Mouse (Mus musculus) gastrocnemius, postnatal 10 days (tissue): ENCODE results near the gene Fbf1. TPM values are rescaled to one million over a fixed set of nuclear protein-coding genes. Genes with fewer than 3 reads are reported as not detected.

ENCODE experiments used
- DNase-seq: peaks from one replicate; pipeline ENCODE4 v3.0.0; 2021; ENCODE audit warnings: mixed read lengths
- total RNA-seq, 2 experiments: library from RNA; stranded (reverse); gene quantifications; 2 replicates each; pipeline ENCODE4 v1.2.3; 2021

Gene Fbf1
- total RNA-seq, 2 experiments from 2014 or later, result 13.8 to 18.2 TPM

DNA sequence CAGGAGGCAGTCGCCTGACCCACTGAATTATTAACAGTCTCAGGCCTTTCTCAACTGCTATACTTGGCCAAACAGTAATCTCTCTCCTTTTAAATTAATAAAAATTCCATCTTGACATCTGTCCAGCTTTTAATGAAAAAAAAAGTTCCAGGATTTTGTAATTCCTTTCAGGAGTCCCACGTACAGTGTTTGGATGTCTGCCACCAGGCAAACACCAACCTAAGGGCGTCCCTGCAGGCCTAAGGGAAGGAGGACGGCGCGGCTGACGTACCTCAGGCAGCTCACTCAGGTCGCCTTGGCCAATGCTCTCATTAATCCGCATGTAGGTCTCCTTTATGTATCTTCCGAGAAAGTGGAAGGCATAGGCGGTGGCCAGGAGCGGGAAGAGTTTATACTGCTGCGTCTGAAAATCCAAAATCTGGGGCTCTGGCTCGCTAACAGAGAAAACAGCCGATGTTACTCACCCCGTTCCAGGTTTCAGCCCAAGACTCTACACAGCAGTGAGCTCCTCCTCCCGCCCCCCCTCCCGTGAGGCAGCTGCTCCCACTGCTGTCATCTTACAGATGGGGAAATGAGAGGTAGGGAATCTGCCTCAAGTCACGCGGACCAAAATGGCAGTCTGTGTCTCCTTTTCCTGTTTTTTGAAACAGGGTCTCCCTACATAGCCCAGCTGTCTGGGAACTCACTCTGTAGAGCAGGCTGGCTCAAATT is 10.6 kb upstream of the Fbf1 start:
- no peak for DNase-seq

DNA sequence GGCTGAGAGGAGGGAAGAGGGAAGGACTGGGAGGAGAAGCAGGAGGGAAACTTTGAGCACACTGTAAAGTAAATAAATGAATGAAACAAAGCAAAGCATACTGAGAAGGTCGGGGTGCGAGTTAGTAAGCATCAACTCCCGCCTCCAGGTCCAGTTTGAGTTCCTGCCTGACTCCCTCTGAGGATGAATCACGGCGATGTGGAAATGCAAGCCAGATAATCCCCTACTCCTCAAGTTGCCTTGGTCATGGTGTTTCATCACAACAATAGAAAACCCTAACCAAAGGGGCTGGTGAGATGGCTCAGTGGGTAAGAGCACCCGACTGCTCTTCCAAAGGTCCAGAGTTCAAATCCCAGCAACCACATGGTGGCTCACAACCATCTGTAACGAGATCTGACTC is 8.0 kb upstream of the Fbf1 start:
- no peak for DNase-seq

DNA sequence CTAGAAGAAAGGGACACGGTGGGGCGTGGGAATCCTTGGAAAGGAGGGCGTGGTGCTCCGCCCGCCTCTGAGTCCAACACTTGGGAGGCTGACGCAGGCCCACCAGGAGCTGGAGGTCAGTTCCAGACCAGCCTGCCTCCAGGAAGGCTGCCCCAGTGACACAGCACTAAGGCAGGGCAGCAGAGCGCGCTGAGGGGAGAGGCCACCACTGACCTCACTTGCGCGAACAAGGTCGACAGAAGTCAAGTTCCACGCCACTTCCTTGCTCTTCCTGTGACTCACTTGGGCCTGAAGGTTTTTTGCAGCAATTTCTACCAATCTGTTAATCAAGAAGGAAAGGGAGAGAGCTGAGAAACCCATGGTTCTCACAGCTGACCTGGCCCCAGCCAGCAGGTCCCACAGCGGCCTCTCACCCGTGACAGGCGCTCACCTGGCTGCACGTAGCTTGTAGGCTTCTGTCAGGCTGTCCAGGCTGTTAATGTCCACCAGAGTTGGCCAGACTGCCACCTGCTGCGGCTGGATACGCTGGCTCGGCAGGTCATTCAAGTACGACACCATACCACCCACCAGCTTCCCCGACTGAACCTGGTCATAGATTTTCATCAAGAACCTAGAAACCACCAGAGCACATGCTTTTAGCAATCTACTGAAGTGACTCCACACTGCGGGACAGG is 6.9 kb upstream of the Fbf1 start:
- no peak for DNase-seq

DNA sequence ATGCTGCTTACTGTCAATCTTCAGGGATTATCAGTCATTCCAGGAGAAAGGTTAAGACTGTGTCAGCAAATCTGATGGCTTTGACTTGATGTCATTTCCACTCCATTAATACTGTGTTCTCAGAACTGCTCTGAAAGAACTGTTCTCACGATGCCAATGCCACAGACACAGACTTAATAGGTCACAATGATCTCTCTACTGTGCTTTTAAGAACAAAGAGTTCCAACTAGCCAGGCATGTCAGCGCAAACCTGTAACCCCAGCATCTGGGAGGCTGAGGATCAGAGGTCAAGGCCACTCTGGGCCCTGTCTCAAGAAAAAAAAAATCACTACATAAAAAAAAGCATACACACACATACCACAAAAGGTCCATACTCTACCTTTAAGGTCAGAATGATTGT is 4.0 kb upstream of the Fbf1 start:
- DNase-seq, result no peak

DNA sequence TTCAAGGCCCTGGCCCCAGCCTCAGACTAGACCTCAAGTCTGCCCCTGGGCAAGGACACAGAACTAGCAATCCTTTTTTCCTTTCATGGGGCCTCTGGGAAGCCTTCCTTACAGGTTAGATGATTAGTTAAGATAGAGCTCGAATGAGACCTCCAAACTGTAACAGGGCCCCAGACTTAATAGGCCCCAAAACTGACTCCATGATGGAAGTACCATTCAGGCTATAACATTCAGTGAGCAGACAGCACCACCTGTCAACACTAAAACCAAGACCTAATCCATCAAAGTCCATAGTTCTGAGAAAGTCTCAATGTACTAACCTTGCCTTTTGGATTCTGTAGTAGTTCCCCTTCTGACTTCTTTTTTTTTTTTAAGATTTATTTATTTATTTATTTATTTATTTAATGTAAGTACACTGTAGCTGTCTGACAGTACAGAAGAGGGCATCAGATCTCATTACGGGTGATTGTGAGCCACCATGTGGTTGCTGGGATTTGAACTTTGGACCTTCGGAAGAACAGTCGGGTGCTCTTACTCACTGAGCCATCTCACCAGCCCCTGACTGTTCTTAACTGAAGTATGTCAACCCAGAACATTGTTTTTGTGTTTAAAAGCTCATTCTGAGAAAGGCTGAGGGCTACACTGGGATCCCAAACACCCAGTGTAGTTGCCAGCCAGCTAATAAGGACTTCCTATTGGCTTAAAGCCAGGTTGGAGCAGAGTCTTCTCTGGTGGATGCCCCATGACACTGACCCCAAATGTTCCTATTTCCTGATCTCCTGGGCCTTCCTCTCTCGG is 2.2 kb upstream of the Fbf1 start:
- no peak for DNase-seq

DNA sequence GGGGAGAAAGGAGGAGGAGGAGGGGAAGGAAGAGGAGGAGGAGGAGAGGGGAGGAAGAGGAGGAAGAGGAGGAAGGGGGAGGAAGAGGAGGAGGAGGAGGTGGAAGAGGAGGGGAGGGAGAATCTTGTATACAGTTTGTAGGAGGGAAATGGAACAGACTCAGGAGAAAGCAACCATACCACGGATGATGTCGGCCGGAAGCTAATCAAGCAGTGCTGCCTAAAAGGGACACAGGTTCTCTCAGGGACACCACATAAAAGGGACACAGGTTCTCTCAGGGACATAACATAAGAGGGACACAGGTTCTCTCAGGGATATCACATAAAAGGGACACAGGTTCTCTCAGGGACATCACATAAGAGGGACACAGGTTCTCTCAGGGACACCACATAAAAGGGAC is 1.2 kb upstream of the Fbf1 start:
- DNase-seq, result no peak

DNA sequence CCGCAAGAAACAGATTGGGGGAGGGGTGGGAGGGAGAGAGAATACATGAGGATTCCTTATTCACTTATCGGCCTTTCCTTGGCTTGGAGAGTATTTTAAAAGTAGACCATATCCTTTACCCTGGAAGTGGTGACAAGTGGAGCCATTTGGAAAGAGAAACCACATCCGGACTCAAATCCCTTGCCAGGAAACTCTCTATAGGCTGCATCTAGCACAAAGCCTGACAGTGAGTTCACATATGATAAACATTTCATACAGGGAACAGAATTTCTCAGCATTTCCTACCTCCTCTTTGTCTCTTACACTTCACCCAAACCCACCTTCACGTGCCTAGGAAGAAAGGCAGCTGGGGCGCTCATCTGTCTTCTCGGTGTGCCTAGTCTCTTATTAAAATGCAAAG is 734 bp downstream of the Fbf1 start:
- no peak for DNase-seq

DNA sequence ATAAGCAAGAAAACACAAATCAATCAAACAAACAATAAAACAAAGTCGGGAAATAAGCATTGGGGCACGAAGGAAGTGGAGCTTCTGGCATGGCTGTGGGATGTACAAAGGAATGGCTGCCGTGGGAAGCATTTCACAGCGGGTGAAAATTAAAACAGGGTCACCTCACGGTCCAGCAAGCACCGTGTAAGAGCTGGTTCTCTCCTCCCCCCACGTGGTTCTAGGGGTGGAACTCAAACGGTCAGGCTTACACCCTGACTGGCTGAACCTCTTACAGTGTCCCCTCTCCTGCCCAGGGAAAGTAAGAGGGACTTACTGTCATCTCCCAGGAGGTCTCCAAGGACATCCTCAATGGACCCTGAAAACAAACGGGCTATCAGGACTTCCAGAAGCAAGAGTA is 5.0 kb downstream of the Fbf1 start:
- no peak for DNase-seq

DNA sequence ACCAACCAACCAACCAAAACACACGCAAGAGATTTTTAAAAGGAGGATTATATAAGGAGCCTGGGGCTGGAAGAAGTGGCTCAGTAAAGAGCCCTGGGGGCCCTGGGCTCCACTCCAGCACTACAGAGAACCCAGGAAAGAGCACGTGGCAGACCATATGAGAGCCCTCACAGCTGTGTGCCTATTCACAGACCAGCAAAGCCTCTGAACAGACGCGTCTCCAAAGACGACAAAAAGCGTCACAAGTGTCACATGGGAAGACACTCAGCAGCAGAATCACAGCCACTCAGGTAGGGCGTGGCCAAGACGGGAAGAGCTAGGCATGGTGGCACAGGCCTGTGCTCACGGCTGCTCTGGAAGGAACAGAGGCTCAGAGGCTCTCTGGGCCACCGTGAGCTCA is 5.8 kb downstream of the Fbf1 start:
- DNase-seq, result no peak

DNA sequence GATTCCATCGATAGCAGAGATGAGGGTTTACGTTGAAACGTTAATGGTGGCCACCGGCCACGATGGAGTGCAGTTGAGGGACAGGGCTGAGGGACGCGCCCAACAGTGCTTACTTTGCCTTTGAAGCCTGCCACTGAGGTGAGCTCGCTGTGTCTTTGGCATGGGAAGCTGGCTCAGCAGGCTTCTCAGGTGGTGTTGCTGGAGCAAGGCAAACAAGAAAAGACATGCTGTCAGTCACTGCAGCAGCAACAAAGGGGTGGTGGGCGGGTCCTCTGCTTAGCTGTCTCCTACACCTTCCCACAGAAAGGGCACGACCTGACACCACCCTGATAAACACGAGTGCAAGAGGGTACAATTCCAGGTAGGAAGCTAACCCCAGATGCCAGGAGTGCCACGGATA is 6.7 kb downstream of the Fbf1 start:
- no peak for DNase-seq

DNA sequence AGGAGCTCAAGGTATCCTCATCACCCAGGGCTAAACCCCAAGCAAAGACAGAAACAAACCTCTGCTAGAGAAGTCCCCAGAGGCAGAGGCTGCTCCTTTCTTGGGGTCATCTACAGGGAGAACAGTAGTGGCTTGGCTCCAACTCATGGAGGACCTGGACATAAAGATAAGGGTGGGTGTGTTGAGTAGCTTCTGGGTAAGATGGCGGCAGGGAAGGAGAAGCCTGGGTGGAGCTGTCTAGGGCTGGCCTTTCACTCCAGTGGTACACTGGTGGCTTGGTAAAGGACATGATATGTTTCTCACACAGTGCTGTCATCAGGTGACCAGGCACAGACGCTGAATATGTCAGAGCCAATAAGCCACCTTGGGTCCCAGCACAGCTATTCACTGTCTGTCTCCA is 17.0 kb downstream of the Fbf1 start:
- no peak for DNase-seq

DNA sequence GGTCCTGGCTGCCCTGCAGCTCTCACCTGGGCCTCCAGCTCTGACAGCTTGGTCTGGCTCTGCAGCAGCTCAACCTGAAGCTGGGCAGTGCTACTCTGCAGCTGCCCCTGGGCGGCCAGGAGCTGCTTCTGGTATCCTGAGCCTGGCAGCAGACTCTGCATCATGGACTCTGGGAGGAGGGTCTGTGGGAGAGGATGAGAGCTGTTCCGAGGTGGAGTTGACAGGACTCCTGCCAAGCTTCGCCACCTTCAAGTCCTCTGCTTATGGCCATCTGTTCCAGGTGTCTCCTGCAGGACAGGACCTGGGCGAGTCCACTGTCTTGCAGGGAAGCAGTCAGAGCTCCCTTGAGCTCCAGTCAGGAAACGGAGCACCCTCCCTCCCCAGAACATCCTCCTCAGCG is 18.6 kb downstream of the Fbf1 start:
- DNase-seq, result no peak

DNA sequence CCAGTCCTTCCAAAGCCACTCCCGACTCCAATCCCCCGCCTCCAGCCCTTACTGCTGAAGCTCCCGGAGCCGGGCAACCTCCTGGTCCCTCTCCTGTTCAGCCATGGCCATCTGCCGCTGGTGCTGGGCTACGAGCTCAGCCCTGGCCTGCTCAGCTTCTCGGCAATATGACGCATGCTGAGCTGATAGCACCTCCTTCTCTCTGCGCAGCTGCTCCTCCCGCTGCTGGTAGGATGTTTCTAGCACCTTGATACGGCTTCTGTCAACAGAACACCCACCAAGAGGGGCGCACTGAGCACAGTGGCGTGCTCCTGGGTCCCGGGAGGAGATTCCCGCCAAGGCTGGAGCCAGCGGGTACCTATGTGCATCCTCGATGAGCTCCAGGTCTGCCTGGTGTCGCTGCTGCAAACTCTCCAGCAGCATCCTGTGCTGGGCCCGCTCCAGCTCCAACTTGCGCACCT is 19.2 kb downstream of the Fbf1 start:
- no peak for DNase-seq

DNA sequence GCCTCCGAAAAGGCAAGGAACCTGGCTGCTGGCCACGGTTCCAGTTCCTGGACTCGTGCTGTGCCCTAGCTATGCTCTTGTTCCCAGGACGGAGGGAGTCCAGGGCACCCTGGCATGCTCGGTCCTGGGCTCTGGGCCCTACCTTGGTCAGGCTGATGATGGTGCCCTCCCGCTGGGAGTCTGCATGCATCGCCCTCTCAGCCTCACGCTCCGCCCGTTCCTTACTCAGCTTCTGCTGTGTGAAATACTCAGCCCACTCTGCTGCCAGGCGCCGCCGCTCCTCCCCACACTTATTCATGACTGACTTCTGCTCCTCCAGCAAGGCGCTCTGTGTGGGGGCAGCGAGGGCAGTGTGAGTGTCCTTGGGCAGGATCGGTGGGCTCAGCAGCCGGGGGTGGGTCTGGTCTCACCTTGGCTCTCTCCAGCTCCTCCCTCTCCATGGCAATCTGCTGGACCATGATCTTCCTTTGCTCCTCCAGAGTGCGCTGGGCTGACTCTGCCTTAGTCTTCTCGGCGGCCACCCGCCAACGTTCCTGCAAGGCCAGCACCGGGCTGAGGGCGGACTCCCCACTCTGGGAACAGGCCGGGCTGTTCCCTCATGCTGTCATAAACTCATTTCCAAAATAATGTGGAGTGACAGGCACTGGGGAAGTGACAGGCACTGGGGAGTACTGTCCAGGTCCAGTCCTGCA is 21.5 kb downstream of the Fbf1 start:
- no peak for DNase-seq

DNA sequence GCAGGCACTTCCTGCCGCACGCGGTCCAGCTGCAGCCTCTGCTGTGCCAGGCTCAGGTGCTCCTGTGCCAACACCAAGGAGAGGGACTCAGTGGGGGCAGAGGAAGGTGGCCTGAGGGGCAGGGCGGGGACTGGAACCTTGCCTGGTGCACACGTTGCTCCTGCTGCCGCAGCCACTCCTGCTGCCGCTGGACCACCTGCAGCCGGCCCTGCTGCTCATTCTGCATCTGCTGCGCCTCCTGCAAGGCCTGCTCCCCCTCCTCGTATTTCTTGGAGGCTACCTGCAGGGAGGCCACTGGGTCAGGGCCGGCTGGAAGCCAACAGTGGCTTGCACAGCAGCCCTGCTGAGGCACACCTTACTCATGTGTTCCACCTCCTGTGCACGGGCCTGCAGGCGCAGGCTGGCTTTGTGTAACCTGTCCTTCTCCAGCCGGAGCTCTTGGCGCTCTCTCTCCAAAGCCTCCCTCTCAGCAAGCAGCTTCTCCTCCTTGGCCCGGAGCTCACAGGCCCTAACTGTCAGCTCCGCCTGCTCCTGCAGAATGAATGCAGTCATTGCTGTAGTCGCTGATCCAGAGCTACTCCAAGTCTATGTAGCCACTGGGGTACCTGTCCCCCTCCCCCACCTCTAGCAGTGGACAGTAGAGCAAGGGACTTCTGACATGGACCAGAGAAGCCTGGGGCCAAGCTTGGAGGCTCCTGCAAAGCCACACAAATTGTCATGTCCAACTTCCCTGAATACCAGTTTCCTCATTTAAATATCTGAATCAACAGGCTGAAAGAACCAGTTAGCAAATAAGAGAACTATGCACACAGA is 22.3 kb downstream of the Fbf1 start:
- DNase-seq, result no peak

DNA sequence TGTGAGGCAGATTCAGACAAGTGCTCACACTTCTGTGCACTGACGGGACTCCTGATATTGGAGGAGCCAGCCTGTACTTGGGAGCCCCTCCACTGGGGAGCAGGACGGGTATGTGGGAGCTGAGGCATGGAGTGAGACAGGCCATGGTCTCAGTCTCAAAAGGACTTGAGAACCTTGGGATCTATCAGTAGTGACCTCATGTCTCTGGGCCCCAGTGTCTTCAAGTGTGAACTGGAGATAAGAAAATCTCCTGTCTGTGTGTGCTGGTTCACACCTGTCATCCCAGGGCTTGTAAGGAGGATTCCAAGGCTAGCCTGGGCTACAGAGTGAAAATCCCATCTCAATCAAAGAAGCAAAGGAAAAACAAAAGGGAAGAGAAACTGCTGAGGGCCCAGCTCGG is 24.5 kb downstream of the Fbf1 start:
- no peak for DNase-seq

DNA sequence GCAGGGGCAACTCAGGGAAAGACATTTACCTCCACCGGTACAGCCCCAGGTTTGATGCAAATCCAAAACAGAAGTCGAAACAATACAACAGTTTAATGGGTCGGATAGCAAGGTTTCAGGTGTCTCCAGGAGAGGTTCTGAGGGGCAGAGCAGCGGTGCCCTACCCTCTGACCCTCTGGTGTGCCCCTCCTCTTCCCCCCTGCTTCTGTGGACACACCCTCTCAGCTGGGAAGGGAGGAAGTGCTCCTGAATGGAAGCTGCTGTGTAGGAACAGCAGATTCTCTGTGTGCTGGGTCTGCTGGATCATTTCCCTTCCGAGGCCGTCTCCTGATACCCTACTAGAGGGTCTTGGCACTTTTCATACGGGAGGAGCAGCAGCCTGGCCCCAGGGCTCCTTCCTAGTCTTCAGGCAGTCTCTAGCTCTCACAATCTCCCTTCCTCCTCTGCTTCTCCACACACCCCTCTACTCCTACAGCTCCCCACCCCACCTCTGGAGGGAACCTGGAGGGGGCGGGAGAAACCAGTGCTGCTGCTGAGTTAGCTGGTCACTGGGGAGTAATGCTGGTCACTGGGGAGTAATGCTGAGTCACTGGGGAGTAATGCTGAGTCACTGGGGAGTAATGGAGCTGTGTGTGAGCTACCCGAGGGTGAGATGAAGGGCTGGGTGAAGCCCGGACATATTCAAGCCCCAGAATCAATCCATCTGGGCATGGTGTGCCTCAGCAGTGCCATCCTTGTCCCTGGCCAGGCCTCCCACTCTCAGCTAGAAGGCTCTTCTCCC is 25.6 kb downstream of the Fbf1 start:
- DNase-seq, result no peak

DNA sequence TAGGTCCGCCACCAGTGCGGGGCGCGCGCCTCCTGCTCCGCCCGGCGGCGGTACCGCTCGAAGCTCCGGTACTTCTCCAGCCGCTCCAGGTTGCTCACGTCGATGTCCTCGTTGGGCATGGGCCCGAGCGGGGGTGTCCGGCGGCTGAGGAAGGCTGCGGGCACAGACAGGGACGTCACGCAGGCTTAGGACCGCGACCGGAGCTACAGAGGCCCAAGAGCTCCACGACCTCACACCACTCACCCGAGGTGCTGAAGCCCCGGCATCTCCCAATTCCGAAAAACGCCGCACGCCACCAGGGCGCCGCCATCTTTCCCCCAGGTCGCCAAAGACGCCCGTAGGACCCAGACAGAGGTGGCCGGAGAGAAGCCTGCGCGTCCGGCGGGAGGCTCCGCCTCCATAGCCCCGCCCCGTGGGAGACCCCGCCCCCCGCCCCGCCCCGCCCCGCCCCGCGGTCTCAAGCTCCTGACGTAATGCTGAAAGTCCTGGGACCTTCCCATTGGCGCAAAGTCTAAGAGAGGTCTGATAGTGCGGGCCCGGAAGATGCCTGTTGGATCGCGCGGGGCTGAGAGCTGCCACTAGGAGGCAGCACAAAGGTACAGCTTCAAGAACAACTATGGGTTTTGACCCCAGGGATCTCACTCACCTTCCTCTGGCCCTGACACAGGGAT is 29.4 kb downstream of the Fbf1 start, which contains the start of gene Mrpl38:
Mrpl38 (minus strand) TSS at position 401 of the 671 bp plus-strand sequence.
- DNase-seq, result peak; percentile 84

DNA sequence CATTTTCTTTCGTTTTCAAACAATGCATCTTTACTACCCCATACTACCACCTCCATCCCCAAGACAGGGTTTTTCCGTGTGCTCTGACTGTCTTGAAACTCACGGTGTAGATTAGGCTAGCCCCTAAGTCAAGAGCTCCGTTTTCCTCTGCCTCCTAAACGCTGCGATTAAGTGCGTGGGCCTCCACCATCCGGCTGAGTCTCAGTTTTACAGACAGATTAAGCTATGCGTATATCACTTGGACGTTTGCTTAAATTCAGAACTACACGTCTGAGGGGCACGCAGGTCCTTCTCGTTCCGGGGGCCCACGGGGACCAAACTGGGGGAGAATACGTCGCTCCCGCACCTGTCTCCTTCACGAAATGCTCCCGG is 29.9 kb downstream of the Fbf1 start:
- no peak for DNase-seq

DNA sequence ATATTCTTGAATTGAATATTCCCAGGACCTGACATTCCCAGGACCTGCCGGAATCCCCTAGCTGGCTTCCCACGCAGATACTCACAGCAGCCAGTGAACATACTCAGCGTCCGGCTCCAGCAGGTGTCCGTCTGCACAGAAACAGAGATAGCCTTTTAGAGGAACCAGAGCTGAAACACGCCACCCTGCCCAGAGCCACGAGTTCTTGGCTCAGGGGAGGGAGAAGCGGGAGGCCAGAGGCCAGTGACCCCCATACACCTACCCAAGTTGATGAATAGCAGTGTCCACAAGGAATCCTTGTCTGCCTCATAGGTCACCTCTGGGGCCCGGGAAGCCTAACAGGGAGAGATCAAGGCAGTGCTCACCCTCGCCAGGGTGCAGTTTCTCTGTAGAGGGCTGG is 33.8 kb downstream of the Fbf1 start:
- DNase-seq, result no peak
